Mouse (Mus musculus) thymus, postnatal 36 days (tissue): Measurements from ENCODE around the gene Sly.
"Not testable (repeated sequence)": the region's sequence is repeated elsewhere in the genome, so short reads cannot be mapped to it uniquely, and the experiment has no call there.

Experiments
- DNase-seq, 2 experiments: peaks; one replicate each; pipeline ENCODE4 v3.0.0; 2022; ENCODE audit warnings: mixed read lengths in 2 of 2

The Sly gene

DNA sequence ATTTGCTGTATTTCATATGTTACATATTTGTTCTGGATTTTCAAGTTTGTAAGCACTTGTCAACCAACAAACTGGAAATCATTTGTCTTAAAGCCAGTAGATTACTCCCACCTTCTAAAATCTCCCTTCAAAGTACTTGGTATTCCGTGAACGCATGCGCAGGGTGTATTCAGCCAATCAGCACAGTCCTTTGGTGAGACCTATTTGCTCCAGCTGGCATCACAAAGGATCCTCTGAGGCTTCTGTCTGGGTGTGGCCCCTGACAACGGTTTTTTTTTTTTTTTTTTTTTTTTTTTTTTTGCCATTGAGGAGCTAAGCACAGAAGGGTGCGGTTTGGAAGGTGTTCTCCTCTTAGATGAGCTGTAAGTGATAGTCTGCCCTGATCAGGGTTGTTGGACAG is at the start of gene Sly:
Gene Sly, plus strand, starts transcription at position 301 of the 400 bp plus-strand sequence.
- not testable (repeated sequence) for DNase-seq
